Mouse (Mus musculus) neural tube, embryonic 14.5 days (tissue): ENCODE measurements around the gene Gm6882. TPM values are rescaled to one million over a fixed set of nuclear protein-coding genes. Genes with fewer than 3 reads are reported as not detected.
"Not testable (repeated sequence)": the region's sequence is repeated elsewhere in the genome, so short reads cannot be mapped to it uniquely, and the experiment has no call there.

ENCODE experiments used
- ATAC-seq: fragments of 200-750 bp; cut with Nextera tagmentation; 2 replicates; pipeline ENCODE4 v1.8.0; 2017; ENCODE audit warnings: low read depth, mild to moderate bottlenecking, moderate TSS enrichment, moderate library complexity
- H3K27ac ChIP-seq: fragments of 300-500 bp; sonication (generic); 2 replicates; pipeline ENCODE4 v1.5.1; 2014; ENCODE audit warnings: low read depth, mild to moderate bottlenecking, control low read depth, low read length, moderate library complexity, mixed read lengths
- H3K27me3 ChIP-seq: fragments of 300-500 bp; sonication (generic); 2 replicates; pipeline ENCODE4 v1.6.1; 2014; ENCODE audit warnings: low read length; ENCODE audit not compliant: control insufficient read depth, insufficient read depth
- H3K36me3 ChIP-seq: fragments of 300-500 bp; sonication (generic); 2 replicates; pipeline ENCODE4 v1.6.1; 2014; ENCODE audit warnings: low read length, mixed read lengths; ENCODE audit not compliant: control insufficient read depth, insufficient read depth
- H3K4me1 ChIP-seq: fragments of 300-500 bp; sonication (generic); 2 replicates; pipeline ENCODE4 v1.6.1; 2014; ENCODE audit warnings: low read length; ENCODE audit not compliant: control insufficient read depth, insufficient read depth
- H3K4me2 ChIP-seq: fragments of 300-500 bp; sonication (generic); 2 replicates; pipeline ENCODE4 v1.6.1; 2014; ENCODE audit warnings: mild to moderate bottlenecking, low read depth, low read length, control low read depth
- H3K4me3 ChIP-seq: fragments of 300-500 bp; sonication (generic); 2 replicates; pipeline ENCODE4 v1.5.1; 2014; ENCODE audit warnings: low read depth, low read length, control low read depth, mixed read lengths
- H3K9ac ChIP-seq: fragments of 300-500 bp; sonication (generic); replicated peaks from 2 replicates; pipeline ENCODE4 v1.6.1; 2014; ENCODE audit warnings: low read depth, mild to moderate bottlenecking, control low read depth, low read length, mixed read lengths
- H3K9me3 ChIP-seq: fragments of 300-500 bp; sonication (generic); 2 replicates; pipeline ENCODE4 v1.6.1; 2016; ENCODE audit warnings: low read length; ENCODE audit not compliant: control insufficient read depth
- WGBS: fragments of 180-500 bp; shearing (Covaris S2); extraction: QIAGEN DNeasy Blood & Tissue Kit; methylation state at CpG from one replicate; pipeline ENCODE4 v1.1.7; 2014; 5-methylcytosine and 5-hydroxymethylcytosine counted together
- polyA plus RNA-seq: library from polyadenylated mRNA; unstranded; fragments of >200 nt; fragmentation: Nextera tagmentation; extraction: Ambion mirVana; gene quantifications from 2 replicates; pipeline ENCODE4 v1.2.1, GENCODE M21; 2014

Gene Gm6882
- not detected in 2 replicates for polyA plus RNA-seq

GRCm38 (mm10) chr7:21432645-21433044 is at the start of gene Gm6882:
TSS of gene Gm6882 (minus strand) at chr7:21432745.
- not testable (repeated sequence) for H3K9me3 ChIP-seq, H3K27ac ChIP-seq, H3K27me3 ChIP-seq, H3K4me3 ChIP-seq, H3K36me3 ChIP-seq, ATAC-seq, H3K4me2 ChIP-seq, H3K4me1 ChIP-seq, H3K9ac ChIP-seq
- WGBS: 54% methylated on average over 1 of the region's 1 CpGs

Other genes with a start within 250 kb of the Gm6882 start
- gene Gm5157, start 242.3 kb downstream of the Gm6882 start, polyA plus RNA-seq: not detected in 2 replicates
- gene Vmn1r124, start 172.1 kb downstream of the Gm6882 start, polyA plus RNA-seq: not detected in 2 replicates
- gene Vmn1r125, start 160.6 kb downstream of the Gm6882 start, polyA plus RNA-seq: not detected in 2 replicates
- gene Vmn1r126, start 131.3 kb downstream of the Gm6882 start, polyA plus RNA-seq: not detected in 2 replicates
- gene Vmn1r127, start 112.9 kb downstream of the Gm6882 start, polyA plus RNA-seq: not detected in 2 replicates
- gene Vmn1r128, start 83.4 kb downstream of the Gm6882 start, polyA plus RNA-seq: not detected in 2 replicates
- gene Vmn1r129, start 71.5 kb downstream of the Gm6882 start, polyA plus RNA-seq: not detected in 2 replicates
- not detected in 2 replicates for gene Vmn1r130, start 79.0 kb upstream of the Gm6882 start, polyA plus RNA-seq
- not detected in 2 replicates for gene Vmn1r131, start 113.3 kb upstream of the Gm6882 start, polyA plus RNA-seq
- not detected in 2 replicates for gene Vmn1r132, start 181.3 kb upstream of the Gm6882 start, polyA plus RNA-seq